Mouse (Mus musculus) heart, embryonic 12.5 days (tissue): ENCODE data around the gene Med13l. TPM values are rescaled to one million over a fixed set of nuclear protein-coding genes. Genes with fewer than 3 reads are reported as not detected.

ENCODE experiments used
- ATAC-seq: fragments of 200-750 bp; cut with Nextera tagmentation; 2 replicates; pipeline ENCODE4 v1.8.0; 2017; ENCODE audit warnings: moderate TSS enrichment, moderate library complexity; ENCODE audit not compliant: insufficient number of reproducible peaks, low FRiP score
- H3K27ac ChIP-seq: fragments of 300-500 bp; sonication (generic); 2 replicates; pipeline ENCODE4 v1.5.1; 2016; ENCODE audit warnings: mild to moderate bottlenecking, moderate library complexity; ENCODE audit not compliant: poor library complexity, severe bottlenecking
- H3K27me3 ChIP-seq: fragments of 300-500 bp; sonication (generic); replicated peaks from 2 replicates; pipeline ENCODE4 v1.6.1; 2016; ENCODE audit warnings: mild to moderate bottlenecking, moderate library complexity
- H3K36me3 ChIP-seq: fragments of 300-500 bp; sonication (generic); 2 replicates; pipeline ENCODE4 v1.6.1; 2016; ENCODE audit warnings: mild to moderate bottlenecking, moderate library complexity
- H3K4me1 ChIP-seq: fragments of 300-500 bp; sonication (generic); replicated peaks from 2 replicates; pipeline ENCODE4 v1.6.1; 2016; ENCODE audit warnings: mild to moderate bottlenecking
- H3K4me2 ChIP-seq: fragments of 300-500 bp; sonication (generic); 2 replicates; pipeline ENCODE4 v1.6.1; 2016; ENCODE audit warnings: mild to moderate bottlenecking, moderate library complexity
- H3K4me3 ChIP-seq: fragments of 300-500 bp; sonication (generic); 2 replicates; pipeline ENCODE4 v1.5.1; 2016; ENCODE audit warnings: mild to moderate bottlenecking
- H3K9ac ChIP-seq: fragments of 300-500 bp; sonication (generic); 2 replicates; pipeline ENCODE4 v1.6.1; 2016; ENCODE audit warnings: mild to moderate bottlenecking, moderate library complexity
- H3K9me3 ChIP-seq: fragments of 300-500 bp; sonication (generic); replicated peaks from 2 replicates; pipeline ENCODE4 v1.6.1; 2016; ENCODE audit warnings: mild to moderate bottlenecking, moderate library complexity
- WGBS: fragments of 180-500 bp; shearing (Covaris S2); methylation state at CpG from one replicate; pipeline ENCODE4 v1.1.7; 2016; 5-methylcytosine and 5-hydroxymethylcytosine counted together
- polyA plus RNA-seq: library from polyadenylated mRNA; unstranded; fragments of >200 nt; fragmentation: Nextera tagmentation; extraction: Ambion mirVana; gene quantifications from 2 replicates; pipeline ENCODE4 v1.2.1, GENCODE M21; 2016

Gene Med13l
- polyA plus RNA-seq = 10.0 and 10.8 TPM in 2 replicates

DNA sequence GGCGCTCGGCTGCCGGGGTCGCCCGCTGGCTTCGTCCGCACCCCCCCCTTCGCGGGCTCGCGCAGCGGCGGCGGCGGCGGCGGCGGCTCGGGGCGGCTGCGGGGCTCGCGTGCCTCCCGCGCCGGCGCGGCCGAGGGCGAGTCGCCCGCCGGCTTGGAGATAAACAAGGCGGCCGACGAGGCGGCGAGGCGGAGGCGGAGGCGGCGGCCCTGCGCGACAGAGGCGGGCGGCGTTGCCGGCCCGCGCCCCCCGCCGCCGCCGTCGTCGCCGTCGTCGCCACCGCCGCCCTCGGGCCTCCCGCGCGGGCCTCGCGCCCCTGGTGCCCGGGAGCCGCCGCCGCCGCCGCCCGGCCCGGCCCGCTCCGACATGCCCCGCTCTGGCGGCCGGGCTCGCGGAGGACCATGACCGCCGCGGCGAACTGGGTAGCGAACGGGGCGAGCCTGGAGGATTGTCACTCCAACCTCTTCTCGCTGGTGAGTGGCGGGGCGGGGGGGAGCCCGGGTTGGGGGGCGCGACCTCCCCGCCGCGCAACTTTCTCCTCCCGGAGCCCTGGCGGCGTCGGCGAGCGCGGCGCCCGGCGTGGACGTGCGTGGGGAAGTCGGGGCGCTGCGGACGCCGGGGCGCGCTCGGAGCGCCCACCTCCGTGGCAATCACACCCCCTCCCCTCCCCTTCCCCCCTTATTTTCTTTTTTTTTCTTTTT, at the start of gene Med13l:
Gene Med13l (plus strand): TSS at position 295 of the 701 bp plus-strand sequence.
- Histone ChIP-seq H3K4me3 (peak within 1 kb of the TSS; percentile 98), H3K9ac (peak within 1 kb of the TSS; percentile 97), H3K9me3 (no peaks in the 10 kb centered on the region), H3K27me3 (no peaks in the 10 kb centered on the region), H3K4me2 (peak within 1 kb of the TSS; percentile 90), H3K36me3 (no peaks in the 10 kb centered on the region), H3K4me1 (peaks cover 45% of the 10 kb centered on the region), H3K27ac (peak within 1 kb of the TSS; percentile 81)
- WGBS = 4% methylated on average over 105 of the region's 120 CpGs
- ATAC-seq = peak; percentile 79

GRCm38 (mm10) chr5:118510969-118511368, 49.5 kb upstream of the Med13l start:
- H3K4me1 ChIP-seq = peaks cover 20% of the 10 kb centered on the region
- 81% methylated on average over 4 of the region's 4 CpGs for WGBS

GRCm38 (mm10) chr5:118513005-118513404, 47.5 kb upstream of the Med13l start:
- WGBS = 64% methylated on average over 1 of the region's 1 CpGs
- no peak for ATAC-seq
- Histone ChIP-seq H3K4me1 (peaks cover 29% of the 10 kb centered on the region), H3K4me2 (peak overlapping the region; percentile 75), H3K27me3 (peaks cover 8% of the 10 kb centered on the region; the same call in 1 of the 2 replicates), H3K9me3 (no peaks in the 10 kb centered on the region), H3K4me3 (no peak overlapping the region), H3K27ac (no peak overlapping the region), H3K36me3 (no peaks in the 10 kb centered on the region), H3K9ac (no peak overlapping the region)

More at GRCm38 (mm10) chr5:118510969-118511368, 49.5 kb upstream of the Med13l start:
- Histone ChIP-seq H3K9me3 (no peaks in the 10 kb centered on the region), H3K27me3 (peaks cover 8% of the 10 kb centered on the region; the same call in 1 of the 2 replicates), H3K4me3 (no peak overlapping the region), H3K9ac (no peak overlapping the region), H3K4me2 (no peak overlapping the region), H3K27ac (no peak overlapping the region), H3K36me3 (no peaks in the 10 kb centered on the region)
- ATAC-seq = no peak

DNA sequence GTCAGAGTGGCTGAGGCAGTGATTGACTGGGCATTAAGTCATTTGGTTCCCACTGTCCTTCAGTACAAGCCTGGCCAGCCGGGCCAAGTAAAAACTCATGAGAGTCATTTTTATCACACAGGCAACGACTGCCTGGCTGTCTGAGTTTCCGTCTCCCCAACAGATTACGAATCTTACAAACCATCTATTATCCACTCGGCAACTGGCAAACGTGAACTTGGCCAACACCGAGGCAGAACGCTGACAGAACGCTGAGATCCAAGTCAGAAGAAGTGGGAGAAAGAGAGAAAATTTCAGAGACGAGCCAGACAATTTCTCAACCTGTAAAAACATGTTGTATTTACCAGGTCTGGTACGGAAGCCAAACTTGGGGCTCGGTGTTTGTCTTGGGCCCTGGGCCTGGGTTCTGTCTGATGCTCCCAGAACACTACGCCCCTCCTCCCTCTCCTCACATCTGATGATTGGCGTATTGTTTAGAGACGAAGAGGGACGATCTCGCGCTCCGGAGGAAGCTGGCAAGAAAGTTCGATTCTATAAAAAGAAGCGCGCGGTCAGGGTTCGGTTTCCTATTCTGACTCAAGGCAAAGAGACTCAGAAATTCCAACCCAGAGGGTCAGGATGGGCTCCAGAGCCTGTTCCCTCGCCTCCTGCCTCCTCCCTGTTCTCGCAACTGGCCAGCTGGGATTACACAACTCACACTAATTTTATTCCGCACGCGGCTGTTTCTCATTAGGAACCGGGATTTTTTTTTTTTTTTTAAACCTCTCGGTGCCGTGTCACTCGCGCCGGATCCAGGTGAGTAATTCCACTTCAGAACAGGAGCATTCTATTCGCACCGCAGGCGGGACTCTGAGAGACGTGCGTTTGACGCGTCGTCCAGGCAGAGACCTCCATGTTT, 46.6 kb upstream of the Med13l start:
- Histone ChIP-seq H3K27me3 (peaks cover 8% of the 10 kb centered on the region; the same call in 1 of the 2 replicates), H3K4me3 (peak overlapping the region; percentile 42), H3K4me1 (peaks cover 36% of the 10 kb centered on the region), H3K27ac (no peak overlapping the region), H3K4me2 (peak overlapping the region; percentile 75), H3K36me3 (no peaks in the 10 kb centered on the region), H3K9me3 (no peaks in the 10 kb centered on the region), H3K9ac (peak overlapping the region; percentile 54)
- ATAC-seq = no peak
- 1% methylated on average over 43 of the region's 43 CpGs for WGBS

- peak overlapping the region; percentile 42 for H3K4me3 ChIP-seq
- no peak for ATAC-seq
- H3K4me1 ChIP-seq = peaks cover 36% of the 10 kb centered on the region
- H3K9me3 ChIP-seq = no peaks in the 10 kb centered on the region
- H3K36me3 ChIP-seq = no peaks in the 10 kb centered on the region
- no peak overlapping the region for H3K27ac ChIP-seq
- 0 out of 2 replicates have a peak overlapping the region, but pooled peaks have one; percentile 54 for H3K9ac ChIP-seq
- H3K27me3 ChIP-seq = peaks cover 8% of the 10 kb centered on the region; the same call in 1 of the 2 replicates
- H3K4me2 ChIP-seq = peak overlapping the region; percentile 75
- 22% methylated on average over 9 of the region's 9 CpGs for WGBS
Measured at GRCm38 (mm10) chr5:118514527-118514831, 46.0 kb upstream of the Med13l start.

- no peak for ATAC-seq
- H3K27me3 ChIP-seq = peaks cover 8% of the 10 kb centered on the region; the same call in 1 of the 2 replicates
- no peaks in the 10 kb centered on the region for H3K36me3 ChIP-seq
- peaks cover 36% of the 10 kb centered on the region for H3K4me1 ChIP-seq
- 47% methylated on average over 5 of the region's 5 CpGs for WGBS
- no peaks in the 10 kb centered on the region for H3K9me3 ChIP-seq
- H3K4me2 ChIP-seq = peak overlapping the region; percentile 75
- H3K4me3 ChIP-seq = peak overlapping the region; percentile 42; the same call in 1 of the 2 replicates
- no peak overlapping the region for H3K27ac ChIP-seq
- 0 out of 2 replicates have a peak overlapping the region, but pooled peaks have one; percentile 54 for H3K9ac ChIP-seq
Measured at GRCm38 (mm10) chr5:118514842-118515241, 45.6 kb upstream of the Med13l start.

- H3K36me3 ChIP-seq = no peaks in the 10 kb centered on the region
- H3K4me3 ChIP-seq = no peak overlapping the region
- peaks cover 36% of the 10 kb centered on the region for H3K4me1 ChIP-seq
- WGBS = 29% methylated on average over 11 of the region's 11 CpGs
- 0 out of 2 replicates have a peak overlapping the region, but pooled peaks have one; percentile 17 for H3K9ac ChIP-seq
- H3K9me3 ChIP-seq = no peaks in the 10 kb centered on the region
- no peak overlapping the region for H3K27ac ChIP-seq
- ATAC-seq = no peak; the same call in 1 of the 2 replicates
- peak overlapping the region; percentile 16; the same call in 1 of the 2 replicates for H3K4me2 ChIP-seq
- H3K27me3 ChIP-seq = peaks cover 8% of the 10 kb centered on the region; the same call in 1 of the 2 replicates
Measured at GRCm38 (mm10) chr5:118515280-118515721, 45.2 kb upstream of the Med13l start.

- 79% methylated on average over 6 of the region's 6 CpGs for WGBS
- H3K9me3 ChIP-seq = no peaks in the 10 kb centered on the region
- no peak overlapping the region for H3K27ac ChIP-seq
- H3K4me2 ChIP-seq = 0 out of 2 replicates have a peak overlapping the region, but pooled peaks have one; percentile 8
- H3K36me3 ChIP-seq = no peaks in the 10 kb centered on the region
- peaks cover 8% of the 10 kb centered on the region; the same call in 1 of the 2 replicates for H3K27me3 ChIP-seq
- no peak overlapping the region for H3K9ac ChIP-seq
- no peak for ATAC-seq
- H3K4me1 ChIP-seq = peaks cover 36% of the 10 kb centered on the region
- no peak overlapping the region for H3K4me3 ChIP-seq
Measured at GRCm38 (mm10) chr5:118516066-118516465, 44.4 kb upstream of the Med13l start.

- WGBS = 36% methylated on average over 6 of the region's 6 CpGs
- Histone ChIP-seq H3K9ac (no peak overlapping the region), H3K4me1 (peaks cover 36% of the 10 kb centered on the region), H3K4me3 (no peak overlapping the region), H3K4me2 (no peak overlapping the region), H3K9me3 (no peaks in the 10 kb centered on the region), H3K27me3 (peaks cover 8% of the 10 kb centered on the region; the same call in 1 of the 2 replicates), H3K27ac (no peak overlapping the region), H3K36me3 (no peaks in the 10 kb centered on the region)
- ATAC-seq = no peak
Measured at GRCm38 (mm10) chr5:118516470-118516869, 44.0 kb upstream of the Med13l start.

- no peak for ATAC-seq
- Histone ChIP-seq H3K27ac (no peak overlapping the region), H3K36me3 (no peaks in the 10 kb centered on the region), H3K27me3 (peaks cover 3% of the 10 kb centered on the region; the same call in 1 of the 2 replicates), H3K9me3 (no peaks in the 10 kb centered on the region), H3K9ac (no peak overlapping the region), H3K4me3 (no peak overlapping the region), H3K4me2 (no peak overlapping the region), H3K4me1 (peaks cover 18% of the 10 kb centered on the region)
- WGBS = 76% methylated on average over 3 of the region's 3 CpGs
Measured at GRCm38 (mm10) chr5:118520457-118520856, 40.0 kb upstream of the Med13l start.
